Mouse (Mus musculus) sigmoid colon, adult 10 weeks (tissue): Measurements from ENCODE around the gene Pmch. TPM values are rescaled to one million over a fixed set of nuclear protein-coding genes. Genes with fewer than 3 reads are reported as not detected.

Experiments
- polyA plus RNA-seq: library from polyadenylated mRNA; stranded (reverse); fragments of 350-450 nt; fragmentation: Illumina TruSeq; extraction: RNeasy Lipid Tissue Mini Kit (QIAGEN cat#74804); gene quantifications from one replicate; pipeline ENCODE4 v1.2.3, GENCODE M21; 2014; ENCODE audit warnings: low read depth, low replicate concordance

Gene Pmch
- not detected for polyA plus RNA-seq

DNA sequence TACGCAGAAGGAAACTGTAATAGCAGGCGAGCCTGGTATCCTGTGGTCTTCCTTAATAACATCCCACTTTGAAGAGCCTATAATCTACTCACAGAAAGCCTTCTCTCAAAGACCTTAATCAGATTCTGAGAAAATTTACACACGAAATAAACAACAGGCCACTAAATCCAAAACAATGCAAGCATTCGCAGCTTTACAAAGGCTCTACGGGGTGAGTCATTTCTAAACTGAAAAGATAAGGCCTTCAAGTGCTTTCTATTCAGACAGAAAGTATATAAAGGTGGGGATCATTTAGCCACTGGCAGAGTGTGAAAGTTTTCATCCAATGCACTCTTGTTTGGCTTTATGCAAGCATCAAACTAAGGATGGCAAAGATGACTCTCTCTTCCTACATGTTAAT lies at the start of gene Pmch:
TSS of gene Pmch (plus strand) at position 301 of the 400 bp plus-strand sequence.

Other genes starting within 250 kb of the Pmch start
- 24.0 TPM for gene Igf1, start 232.8 kb upstream of the Pmch start, polyA plus RNA-seq
- gene Parpbp, start 55.9 kb downstream of the Pmch start, polyA plus RNA-seq, result 5.7 TPM
- gene Nup37, start 55.9 kb downstream of the Pmch start, polyA plus RNA-seq, result 18.9 TPM
- 66.6 TPM for gene Washc3, start 110.0 kb downstream of the Pmch start, polyA plus RNA-seq